Mouse (Mus musculus) kidney, adult 8-10 months (tissue): Measurements from ENCODE around the gene Tbxa2r.

ENCODE experiments used
- DNase-seq, 2 experiments: peaks; one replicate each; pipeline ENCODE4 v3.0.0; 2022

Tbxa2r gene

DNA sequence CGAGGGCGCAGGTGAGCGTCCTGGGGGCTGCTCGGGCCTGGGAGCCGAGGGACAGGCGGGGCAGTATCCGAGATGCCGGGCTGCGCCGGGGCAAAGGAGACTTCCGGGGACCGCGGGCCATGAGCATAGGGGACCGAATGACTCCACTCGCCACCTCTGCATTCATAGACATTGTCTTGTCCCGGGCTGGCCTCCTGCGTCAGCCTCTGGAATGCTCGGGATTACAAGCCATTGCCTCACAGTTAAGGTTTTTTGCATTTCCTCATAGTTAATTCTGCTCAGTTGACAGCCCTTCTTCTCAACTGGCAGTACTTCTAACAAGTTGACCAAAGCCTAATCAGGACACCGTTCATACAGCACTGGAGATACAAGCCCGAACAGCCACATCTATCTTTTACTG is 7.1 kb upstream of the Tbxa2r start:
- no peak for DNase-seq

DNA sequence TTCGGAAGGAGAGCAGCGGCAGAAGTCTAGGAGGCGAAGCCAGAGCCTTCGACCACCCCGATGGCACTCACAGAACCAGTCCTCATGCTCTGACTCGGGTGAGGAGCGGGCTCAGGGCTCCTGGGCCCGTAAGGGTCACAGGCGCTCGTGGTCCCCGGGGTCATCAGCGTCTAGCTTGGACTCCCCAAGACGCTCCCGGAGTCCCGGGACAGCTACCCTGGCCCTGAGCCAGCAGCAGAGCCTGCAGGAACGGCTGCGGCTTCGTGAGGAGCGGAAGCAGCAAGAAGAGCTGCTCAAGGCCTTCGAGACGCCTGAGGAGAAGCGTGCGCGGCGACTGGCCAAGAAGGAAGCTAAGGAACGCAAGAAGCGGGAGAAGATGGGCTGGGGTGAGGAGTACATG is 6.1 kb upstream of the Tbxa2r start:
- DNase-seq = no peak

DNA sequence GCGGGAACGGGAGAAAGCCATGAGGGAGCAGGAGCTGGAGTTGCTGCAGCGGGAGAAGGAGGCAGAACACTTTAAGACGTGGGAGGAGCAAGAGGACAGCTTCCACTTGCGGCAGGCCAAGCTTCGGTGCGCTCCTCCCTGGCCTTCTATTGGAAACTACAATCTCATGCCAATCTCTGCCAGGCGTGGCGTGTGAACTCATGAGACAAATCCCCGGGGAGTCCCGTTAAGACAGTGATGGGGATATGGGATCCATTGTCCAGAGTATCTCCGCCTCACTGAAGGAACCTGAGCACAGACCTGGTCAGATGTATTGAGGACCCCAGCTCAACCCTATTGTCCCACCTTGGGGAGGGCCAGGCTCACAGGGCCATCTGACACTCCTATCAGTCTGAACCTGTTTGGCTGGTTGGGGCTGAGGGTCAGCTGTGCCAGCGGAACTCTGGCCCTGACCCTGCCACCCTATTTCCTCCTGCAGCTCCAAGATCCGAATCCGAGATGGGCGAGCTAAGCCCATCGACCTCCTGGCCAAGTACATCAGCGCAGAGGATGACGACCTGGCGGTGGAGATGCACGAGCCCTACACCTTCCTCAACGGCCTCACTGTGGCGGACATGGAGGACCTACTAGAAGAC is 5.3 kb upstream of the Tbxa2r start:
- no peak for DNase-seq

DNA sequence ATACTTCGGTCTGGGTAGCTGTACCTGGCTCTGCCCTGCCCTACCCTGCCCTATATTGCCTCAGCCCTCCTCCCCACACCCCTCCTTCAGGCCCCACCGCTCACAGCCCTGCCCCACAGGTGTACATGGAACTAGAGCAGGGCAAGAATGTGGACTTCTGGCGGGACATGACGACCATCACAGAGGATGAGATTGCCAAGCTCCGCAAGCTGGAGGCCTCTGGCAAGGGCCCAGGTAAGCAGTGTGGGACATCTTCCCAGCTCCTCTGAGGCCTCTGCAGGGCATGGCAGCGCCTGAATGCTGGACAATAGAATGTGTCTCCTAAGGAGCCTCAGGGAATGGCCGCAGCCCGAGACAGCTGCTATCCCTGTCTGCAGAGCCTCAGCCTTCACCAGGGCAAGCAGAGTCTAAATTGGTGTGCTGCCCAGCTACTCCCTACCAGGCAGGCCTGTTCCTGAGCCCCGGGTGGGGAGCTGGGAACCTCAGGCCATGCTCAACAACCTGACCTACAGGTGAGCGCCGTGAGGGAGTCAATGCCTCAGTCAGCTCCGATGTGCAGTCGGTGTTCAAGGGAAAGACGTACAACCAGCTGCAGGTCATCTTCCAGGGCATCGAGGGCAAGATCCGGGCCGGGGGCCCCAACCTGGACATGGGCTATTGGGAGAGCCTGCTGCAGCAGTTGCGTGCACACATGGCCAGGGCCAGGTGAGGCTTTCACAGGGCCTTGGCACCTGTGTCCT is 4.6 kb upstream of the Tbxa2r start:
- DNase-seq = no peak

DNA sequence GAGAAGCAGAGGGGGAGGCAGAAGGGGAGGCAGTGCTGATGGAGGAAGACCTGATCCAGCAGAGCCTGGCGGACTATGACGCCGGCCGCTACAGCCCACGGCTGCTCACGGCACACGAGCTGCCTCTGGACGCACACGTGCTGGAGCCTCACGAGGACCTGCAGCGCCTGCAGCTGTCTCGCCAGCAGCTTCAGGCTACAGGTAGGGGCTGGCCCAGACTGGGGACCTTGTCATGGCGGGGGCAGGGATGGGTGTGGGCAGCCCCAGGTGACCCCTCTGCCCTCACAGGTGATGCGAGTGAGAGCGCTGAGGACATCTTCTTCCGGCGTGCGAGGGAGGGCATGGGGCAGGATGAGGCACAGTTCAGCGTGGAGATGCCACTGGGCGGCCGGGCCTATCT is 3.4 kb upstream of the Tbxa2r start:
- no peak for DNase-seq

DNA sequence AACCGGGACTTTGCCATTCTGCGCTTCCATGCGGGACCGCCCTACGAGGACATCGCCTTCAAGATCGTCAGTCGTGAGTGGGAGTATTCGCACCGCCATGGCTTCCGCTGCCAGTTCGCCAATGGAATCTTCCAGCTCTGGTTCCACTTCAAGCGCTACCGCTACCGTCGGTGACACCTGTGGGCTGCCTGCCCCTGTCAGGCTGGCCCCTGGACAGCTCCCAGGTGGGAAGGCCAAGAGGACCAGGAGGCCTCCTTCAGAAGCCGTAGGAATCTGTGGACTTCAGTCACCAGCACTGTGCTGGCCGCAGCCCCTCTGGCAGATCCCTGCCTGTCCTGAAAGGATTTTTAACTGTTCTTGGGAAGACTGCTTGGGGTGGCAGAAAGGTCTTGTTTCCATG is 2.8 kb upstream of the Tbxa2r start:
- DNase-seq = no peak

DNA sequence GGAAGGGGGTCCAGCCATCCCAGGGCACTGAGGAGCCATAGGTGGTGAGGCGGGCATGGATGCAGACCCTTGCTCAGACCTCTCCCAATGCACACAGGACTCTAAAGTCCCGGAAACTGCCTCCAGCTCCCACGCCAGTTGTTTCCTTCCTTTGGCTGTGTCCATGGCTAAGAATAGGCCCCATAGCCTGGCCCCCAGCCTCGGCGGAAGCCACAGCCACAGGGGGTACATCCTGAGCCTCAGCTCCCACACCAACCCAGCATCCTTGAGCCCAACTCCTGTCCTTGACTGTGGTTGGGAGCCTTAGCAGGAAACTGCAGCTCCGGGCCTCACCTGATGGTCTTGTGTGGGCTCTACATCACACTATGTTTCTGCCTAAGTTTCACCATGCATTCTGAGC is 1.7 kb upstream of the Tbxa2r start:
- no peak for DNase-seq

DNA sequence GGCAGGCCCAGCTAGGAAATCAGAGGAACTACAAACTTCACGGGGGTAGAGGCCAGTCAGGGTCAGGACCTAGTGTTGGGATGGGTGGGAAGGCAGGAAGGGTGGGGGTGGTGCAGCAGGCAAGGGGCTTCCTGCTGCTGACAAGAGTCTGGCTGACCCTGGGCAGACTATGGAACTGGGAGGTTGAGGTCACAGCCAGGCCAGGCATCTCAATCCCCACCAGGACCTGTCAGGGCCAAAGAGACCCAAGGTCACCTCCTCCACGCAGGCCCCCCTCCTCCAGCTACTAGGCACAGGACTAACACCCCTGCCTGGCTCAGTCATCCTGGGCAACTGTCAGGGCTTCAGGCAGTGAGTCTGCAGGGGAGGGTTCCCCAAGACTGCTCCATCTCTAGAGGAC is 572 bp upstream of the Tbxa2r start:
- DNase-seq = no peak

DNA sequence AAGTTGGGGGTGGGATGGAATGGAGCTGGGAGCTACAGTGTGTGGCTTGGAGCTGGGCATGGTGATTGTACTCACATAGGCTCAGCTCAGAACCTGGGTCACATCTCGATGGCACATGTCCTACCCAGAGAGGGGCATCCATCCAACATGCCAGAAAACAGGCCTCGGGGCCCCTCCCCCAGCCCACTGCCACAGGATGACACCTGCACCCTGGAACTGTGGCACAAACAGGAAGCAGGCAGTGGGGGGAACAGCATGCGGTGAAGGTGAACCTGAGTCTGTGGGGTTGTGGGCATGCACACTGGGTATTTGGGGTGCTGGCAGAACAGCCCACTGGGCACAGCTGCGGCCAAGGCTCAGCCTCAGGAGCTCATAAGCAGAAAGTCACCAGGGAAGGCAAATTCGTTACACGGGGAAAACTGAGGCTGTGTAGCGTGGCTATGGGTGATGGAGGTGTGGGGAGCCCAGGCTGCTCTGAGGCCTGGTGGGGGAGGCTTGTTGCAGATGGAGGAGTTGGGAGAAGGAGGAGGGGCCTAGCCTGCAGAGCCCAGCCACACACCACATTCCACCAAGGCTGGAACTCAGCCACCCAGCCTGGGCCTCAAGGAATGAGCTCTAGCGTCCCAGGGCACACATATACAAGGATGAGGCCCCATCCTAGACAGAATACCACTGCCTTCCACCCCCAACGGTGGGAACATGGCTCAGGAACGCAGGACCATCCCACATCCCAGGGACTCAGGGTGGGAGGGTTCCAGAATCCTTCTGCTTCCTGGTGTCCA is 854 bp downstream of the Tbxa2r start:
- DNase-seq = no peak

DNA sequence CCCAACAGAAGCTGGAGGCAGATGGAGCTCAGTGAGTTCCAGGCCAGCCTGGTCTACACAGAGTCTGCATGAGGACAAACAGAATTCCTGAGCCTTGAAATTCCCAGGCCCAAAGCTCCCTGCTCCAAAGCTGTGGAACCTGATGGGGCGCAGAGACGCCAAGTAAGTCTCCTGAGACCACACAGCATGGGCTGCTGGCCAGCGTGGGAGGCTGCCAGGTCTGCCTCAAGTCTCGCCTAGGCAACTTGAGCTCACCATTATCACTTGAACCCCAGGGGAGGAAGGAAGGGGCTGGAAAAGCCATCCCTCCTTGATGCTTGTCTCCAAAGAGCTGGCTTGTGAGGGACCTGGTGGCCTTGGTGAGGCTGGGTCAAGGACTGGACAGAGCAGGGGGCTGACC is 1.5 kb downstream of the Tbxa2r start:
- no peak for DNase-seq

DNA sequence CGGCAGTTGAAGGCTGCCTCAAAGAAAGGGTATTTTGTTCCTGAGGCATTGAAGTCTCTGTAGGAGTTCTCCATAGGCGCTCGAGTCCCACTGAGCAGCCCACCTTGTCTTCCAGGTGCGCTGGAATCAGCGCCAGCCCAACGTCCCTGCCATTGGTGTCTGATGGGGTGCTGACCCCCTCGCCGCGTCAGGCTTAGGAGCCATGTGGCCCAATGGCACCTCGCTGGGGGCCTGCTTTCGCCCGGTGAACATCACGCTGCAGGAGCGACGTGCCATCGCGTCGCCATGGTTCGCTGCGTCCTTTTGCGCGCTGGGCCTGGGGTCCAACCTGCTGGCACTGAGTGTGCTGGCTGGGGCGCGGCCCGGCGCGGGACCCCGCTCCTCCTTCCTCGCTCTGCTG is 3.7 kb downstream of the Tbxa2r start:
- no peak for DNase-seq

DNA sequence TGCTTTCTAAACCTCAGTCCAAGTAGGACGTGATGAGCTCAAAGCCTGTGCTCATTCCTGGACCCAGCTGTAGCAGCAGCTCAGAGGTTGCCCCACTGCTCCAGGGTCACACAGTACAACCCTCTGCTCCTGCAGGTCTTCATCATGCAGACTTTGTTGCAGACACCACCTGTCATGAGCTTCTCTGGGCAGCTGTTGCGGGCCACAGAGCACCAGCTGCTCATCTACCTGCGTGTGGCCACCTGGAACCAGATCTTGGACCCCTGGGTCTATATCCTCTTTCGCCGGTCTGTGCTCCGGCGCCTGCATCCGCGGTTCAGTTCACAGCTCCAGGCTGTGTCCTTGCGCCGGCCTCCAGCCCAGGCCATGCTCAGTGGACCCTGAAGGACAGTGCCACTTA is 5.8 kb downstream of the Tbxa2r start:
- DNase-seq = no peak

DNA sequence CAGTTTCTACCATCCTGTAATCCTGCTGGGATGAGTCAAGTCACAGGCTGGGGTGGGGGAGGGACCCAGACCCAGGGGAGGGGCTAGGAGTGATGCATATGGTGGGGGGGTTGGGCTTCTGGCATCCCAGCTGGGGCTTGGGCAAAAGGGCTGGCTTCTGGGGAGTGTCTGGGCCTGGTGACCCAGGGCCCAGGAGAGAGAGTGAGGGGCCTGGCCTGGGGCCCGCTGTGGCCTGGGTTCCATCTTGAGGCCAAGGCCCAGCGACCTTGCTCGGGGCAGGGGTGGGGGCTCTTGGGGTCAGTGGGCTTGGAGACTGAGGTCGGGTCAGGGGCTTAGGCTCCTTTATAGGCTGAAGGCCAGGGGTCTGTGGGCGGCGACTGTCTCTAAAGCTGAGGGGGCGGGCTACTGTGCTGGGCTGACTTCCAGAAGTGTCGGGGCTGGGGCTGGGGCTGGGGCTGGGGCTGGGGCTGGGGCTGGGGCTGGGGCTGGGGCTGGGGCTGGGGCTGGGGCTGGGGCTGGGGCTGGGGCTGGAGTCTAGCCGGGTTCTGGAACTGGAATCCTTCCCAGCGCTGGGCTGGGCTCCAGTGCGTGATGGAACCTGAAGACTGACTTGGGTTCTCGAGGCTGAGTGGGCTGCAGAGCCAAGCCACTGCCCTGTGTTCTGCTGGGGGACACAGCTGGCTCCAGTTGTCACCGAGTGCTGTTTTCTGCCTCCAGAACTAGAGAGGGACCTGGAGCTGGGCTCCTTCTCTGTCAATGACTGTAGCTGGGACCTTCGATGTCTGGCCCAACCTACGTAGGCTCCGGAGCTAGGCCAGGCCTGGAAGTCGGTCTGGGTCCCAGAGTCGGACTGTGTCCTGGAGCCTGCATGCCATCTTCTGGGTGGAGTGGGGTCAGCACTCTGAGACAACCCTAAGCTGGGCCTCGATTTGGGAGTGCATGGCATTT is 7.1 kb downstream of the Tbxa2r start:
- no peak for DNase-seq

DNA sequence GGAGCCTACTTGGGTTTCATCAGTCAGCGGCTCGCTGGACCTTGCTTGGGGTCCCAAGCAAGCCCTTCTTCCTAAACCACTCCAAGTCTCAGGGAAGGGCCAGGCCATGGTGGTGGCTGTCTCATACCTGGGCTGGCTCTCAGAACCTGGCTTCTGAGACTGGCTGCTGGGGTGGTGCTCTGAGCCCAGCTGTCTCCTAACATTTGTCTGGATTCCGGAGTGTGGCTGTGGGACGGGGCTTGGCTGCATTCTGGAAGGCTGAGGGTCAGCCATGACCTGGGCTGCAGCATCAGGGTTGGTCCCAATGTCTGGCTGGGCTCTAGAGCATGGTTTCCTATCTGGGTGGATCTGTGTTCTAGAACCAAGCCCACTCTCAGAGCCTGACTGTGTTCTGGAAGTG is 8.0 kb downstream of the Tbxa2r start:
- no peak for DNase-seq

DNA sequence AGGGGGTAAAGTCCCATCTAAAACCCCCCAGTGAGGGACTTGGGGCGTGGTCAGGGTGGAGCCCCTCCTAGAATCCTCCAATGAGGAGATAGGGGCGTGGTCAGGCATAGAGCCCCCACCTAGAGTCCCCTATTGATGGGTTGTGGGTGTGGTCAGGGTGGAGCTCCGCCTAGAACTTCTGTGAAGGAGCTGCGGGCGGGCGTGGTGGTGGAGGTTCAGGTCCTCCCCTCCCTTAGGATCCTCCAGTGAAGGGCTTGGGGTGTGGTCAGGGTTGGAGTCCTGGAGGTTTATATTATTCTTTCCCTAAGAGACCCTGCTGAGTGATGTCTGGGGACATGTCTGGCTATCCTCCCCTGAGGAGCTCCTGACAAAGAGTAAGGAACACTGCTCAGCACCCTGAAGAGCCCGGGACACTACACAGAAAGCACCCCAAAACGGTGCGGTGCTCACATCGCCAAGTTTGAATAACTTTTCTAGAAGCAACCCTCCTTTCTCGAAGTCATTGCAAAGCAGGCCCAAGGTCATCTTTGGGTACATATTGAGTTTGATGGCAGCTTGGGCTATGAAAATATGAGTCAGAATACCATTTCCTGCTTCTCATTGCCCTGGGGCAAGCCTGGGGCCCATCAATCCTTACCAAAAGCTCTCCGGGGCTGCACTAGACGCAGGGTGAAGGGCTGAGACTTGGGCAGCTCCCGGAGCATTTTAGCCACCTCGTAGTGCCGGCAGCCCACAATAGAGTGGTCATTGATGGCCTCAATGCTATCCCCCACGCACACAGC is 12.2 kb downstream of the Tbxa2r start:
- no peak for DNase-seq

DNA sequence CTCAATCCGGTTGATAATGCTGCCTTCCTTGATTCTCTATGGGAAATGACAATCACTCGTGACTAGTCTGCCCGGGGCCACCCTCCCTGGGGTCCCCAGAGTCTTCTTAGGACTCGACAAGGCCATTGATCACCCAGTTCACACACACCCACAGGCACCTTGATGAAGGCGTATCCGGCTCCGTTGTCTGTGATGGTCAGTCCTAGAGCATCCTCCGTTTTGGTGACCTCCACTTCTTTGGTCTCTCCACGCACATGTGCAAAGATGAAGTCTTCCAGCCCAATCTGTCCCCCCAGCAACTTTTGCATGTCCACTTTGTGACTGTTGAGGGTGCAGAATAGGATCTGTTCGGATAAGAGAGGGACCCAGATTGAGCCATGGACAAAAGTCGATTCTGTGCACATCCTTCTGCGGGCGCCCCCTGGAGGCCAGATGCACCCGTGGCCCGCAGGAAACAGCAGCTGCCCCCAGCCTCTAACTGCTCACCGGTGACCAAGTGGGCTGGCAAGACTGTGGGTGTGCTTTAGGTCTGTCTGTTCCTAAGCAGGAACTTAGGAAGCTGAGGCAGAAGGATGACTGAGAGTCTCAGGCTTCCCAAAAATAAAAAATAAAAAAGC is 12.9 kb downstream of the Tbxa2r start:
- DNase-seq = peak in 1 of 2 experiments; percentile 73

DNA sequence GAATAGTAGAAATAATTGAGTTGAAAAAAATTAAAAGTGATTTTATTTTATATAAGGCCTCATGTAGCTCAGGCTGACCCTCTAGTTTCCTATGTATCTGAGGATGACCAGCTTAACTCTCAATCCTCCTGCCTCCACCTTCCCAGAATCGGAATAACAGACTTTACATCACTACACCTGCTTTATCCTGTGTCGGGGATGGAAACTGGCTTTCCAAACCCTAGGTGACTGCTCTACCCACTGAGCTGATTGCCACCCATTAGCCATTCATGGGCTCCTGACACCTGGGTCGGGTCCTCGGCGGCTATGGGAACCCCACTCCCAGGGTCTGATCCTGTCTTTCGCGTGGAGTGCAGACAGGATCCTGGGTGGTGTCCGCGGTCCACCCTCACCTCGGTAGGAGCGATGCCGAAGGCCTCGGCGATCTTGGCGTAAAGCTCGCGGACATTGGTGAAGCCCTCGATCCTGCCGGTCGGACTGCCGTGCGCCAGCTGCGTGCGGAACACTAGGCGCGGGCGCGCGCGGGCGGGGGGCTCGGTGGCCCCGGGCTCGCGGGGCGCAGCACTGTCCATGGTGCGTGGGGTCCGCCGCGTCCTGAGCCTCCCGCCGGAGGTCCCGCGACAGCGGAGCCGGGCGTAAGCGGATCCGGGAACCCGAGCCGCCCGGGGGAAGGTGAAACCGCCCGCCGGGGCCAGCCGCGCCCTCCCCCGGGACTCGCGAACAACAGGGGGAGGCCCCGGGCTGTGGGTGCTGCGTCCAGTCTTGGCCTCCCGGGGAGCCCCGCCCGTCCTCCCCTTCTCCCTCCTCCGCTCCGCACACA is 14.4 kb downstream of the Tbxa2r start, which contains the start of gene Gipc3:
TSS of gene Gipc3 (minus strand) at position 581 of the 820 bp plus-strand sequence.
- no peak for DNase-seq

DNA sequence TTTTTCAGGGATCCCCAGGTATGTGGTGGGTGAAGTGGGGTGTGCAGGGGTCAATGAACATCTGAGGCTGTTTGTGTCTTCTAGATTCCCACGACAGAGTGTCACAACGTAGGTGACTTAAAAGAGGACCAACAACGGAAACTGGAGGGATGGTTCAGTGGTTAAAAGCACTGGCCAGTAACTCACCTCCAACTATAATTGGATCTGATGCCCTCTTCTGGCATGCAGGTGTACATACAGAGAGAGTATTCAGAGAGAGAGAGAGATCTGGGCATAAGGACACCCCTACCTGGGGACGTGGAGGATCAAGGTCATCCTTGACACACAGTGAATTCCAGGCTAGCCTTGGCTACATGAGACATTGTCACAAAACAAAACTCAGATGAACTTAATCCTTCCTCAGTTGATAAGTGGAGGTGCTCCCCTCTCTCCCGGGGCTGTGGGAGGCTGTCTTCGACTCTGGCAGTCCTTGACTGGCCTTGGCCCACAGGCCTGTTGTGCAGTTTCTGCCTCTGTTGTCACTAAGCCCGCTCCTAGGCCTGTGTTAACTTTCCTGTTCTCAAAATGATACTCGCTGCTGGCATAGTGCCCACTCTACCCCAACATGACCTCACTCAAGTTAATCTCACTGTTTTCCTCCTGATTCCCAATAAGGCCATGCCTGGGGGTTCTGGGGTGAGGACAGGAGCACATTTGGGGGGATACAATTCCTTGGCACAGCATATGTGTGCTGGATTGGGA is 16.1 kb downstream of the Tbxa2r start:
- DNase-seq = no peak

DNA sequence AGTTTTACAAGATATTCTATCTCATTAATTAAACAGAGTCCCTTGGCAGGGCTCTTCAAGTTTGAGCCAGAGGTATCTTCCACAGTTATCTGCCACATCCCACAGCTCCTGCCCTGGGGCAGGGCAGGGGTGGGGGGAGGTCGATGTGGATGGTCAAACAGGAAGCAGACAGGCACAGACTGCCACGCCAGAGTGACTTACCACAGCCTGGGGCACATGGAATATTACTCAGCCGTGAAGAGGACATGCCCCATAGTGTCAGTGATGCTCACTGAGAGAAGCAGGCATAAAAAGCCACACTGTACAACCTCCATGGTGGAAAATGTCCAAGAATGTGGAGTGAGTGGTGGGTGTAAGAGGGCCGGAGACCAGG is 16.6 kb downstream of the Tbxa2r start:
- DNase-seq = no peak
